Mouse (Mus musculus): ENCODE data around the gene Coq10a.

Gene Coq10a

DNA sequence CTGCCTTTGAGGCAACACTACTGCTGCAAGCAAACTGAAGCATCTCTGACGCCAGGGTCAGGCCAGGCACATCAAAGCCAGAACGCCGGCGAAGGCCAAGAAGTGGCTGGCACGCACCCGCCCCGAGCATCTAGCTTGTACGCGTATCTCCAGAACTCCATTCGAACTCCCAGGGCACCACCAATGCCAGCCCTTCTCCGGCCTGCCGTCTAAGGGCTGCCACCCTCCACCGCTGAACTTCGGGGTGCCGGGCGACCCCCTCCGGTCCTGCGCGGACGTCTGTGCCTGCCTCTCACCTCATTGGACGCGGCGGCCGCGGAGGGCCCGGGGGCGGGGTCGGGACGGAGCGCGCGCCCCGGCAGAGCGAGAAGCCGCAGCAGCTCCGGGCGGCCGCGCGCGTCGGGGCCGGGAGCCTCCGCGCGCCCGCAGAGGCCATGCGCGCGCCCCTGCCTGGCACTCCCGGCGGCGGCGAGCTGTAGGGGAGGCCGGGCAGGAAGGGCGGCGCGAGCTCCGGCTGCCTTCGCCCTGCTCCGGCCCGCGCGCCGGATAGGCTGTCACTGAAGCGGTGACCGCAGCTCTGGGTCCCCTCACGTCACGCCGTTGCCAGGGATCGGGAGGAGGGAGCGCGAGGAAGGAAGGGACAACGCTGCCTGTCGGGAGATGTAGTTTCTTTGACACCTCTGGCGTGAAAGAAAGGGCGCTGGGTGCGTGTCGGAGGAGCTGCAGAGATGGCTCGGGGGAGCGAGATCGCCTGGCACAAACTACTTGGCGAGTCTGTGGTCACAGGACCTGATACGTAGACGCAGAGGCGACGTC, at the start of gene Coq10a:
TSS of gene Coq10a (minus strand) at position 596 of the 816 bp plus-strand sequence.
- in situ Hi-C loops (cut with MboI, MseI) = loop anchor here (5.0 kb wide), 1 partner anchor 89 kb away; the partner anchor contains the start of gene Smarcc2

DNA sequence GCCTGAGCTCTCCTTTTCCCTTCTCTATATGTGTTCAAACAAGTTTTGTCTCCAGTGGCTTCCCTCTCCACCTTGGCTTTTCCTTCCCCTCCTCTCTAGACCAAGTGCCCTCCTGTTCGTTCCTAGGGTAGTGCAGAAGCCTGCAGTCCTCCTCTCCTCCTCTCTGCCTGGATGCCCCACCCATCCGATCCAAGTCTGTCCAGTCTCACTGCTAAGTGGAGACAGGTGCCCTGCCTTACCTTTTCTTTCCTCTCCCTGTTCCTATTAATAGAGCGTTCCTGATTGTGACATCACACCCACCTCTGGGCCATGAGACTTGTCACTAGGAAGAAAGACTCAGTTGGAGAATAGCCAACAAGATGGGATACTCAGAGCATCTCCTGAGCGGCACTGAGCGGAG, 46.1 kb upstream of the Coq10a start:
- in situ Hi-C loops (cut with MboI, MseI) = no loop called here

DNA sequence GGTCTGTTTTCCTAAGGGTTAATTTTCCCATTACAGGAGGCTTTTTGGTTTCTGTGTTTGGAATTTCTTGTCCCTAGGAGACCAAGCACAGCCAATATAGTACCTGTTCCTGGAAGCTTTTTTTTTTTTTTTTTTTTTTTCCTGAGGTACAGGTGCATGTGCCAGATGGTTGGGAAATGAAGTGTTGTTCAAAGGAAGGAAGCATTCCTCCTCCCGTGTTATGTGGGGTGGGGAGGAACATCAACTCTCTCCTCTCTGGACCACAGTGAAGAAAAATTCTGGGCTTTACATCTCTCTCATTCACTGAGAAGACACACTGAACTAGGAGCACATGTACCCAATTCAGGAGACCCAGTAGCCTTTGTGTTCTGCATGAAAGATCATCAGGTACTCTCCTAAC, 44.3 kb upstream of the Coq10a start:
- in situ Hi-C loops (cut with MboI, MseI) = no loop called here

DNA sequence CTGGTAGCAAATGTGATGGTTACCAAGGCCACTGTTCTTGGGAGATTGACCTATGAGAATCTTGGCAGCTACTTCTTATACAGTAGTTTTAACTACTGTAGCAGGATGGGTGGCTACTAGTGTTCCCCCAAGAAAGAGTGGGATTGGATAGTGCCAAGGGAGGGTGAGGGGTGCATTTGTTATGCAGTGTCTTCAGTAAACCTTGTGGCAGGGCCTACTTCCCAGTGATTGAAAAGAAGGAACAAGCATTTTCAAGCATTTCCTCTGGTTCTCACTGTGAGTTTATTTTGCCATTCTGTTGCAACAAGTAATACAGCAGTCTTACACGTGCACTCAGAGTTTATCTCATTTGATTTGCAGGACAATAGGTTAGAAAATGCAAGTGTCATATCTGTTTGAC, 43.8 kb upstream of the Coq10a start:
- in situ Hi-C loops (cut with MboI, MseI) = no loop called here

DNA sequence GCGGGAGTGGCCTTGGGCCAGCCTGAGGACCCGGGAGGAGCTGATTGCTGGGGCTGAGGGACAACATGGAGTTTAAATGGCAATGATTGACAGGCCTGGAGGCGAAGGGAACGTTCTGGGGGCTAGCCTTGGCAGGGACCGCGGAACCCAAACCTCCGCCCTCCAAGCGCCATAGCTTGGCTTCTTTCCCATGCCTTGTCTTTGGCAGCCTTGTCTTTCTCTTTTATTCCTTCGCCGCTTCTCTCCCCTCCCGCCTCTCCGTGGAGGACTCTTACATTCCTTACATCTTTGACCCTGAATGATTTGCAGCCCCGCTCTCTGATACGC, 43.2 kb upstream of the Coq10a start:
- in situ Hi-C loops (cut with MboI, MseI) = no loop called here

DNA sequence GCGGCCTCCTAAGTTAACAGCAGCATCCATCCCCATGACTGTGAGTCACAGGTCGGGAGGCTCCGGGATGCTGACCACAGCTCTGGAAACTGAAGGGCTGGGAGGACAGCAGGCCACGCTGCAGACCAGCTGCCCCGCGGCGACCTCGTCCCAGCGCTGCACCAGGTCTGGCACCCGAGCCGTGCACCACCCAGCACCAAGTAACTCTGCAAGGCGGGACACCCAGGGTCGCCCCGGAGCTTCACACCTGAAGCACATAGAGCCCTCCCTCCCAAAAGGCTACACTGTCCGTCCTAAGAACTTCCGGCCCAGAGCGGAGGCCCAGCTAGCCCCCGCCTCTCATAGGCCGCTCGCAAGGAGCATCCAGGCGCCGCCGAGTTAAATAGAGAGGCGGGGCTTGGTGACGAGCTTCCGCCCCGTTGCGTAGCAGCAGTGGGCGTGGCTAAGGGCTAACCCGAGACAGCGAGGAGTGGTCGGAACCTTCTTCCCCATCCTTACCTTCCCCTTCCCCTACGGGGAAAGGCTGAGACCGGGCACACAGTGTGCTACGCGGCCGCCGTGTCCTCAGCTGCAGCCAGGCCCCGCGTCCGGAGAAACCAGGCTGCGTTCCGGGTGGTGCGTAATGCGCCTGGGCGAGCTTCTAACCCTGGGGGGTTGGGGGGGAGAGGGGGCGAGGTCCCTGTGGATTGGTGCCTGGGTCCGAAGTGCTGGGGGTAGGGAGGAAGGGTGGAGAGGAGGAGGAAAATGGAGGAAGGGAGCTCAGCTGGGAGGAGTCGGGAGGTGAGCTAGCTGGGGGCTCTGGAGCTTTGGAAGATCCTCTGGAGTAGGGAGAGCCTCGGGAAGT, 42.6 kb upstream of the Coq10a start, which contains the start of the genes Nabp2 and Rnf41:
TSS of gene Nabp2 (minus strand) at position 282 of the 844 bp plus-strand sequence.
TSS of gene Rnf41 (plus strand) at position 447 of the 844 bp plus-strand sequence.
- in situ Hi-C loops (cut with MboI, MseI) = no loop called here

DNA sequence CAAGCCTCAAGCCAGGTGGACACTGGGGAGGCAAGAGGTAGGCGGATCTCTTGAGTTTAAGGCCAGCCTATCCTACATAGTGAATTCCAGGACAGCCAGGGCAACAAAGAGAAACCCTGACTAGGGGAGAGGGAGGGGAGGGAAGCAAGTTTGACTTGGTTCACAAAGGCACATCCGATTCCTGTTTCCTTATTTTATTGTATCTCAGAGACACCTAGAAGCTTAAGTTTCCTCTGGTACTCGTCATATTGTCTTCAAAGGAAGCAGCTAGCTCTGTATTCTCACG, 41.7 kb upstream of the Coq10a start:
- in situ Hi-C loops (cut with MboI, MseI) = no loop called here

DNA sequence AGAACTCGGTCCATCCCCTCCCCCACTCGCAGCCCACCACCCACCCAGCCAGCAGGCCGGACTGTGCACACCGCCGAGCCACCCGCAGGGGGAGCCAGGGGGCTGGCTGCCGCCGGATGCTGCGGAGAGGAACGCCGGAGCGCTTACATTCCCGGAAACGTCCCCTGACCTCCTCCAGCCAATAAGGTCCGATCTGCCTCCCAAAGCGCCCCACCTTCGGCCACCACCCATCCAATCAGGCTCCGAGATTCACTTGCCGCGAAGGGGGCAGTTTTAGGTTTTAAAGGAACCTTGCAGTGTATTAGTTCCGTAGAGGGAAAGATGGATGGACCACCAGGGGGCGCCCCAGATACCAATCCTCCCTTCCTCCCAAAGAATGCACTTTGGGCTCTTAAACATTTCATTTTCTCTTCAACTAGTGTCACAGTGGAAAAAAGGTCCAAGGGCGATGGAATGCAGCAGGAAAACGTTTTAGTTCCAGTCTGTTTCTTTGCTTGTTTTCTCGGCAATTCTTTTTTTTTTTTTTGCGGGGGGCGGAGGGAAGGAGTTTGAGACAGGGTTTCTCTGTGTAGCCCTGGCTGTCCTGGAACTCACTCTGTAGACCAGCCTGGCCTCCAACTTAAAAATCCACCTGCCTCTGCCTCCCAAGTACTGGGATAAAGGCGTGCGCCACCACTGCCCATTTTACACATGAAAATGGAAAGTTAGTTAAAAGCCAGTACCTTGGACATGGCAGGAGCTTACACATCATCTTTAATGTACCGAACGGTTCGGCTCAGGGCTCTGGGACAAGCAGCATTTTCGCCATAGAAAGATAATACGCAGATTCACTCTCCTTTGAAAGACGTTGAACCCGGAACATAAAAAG, 41.1 kb upstream of the Coq10a start:
- in situ Hi-C loops (cut with MboI, MseI) = loop anchor here (5.0 kb wide), 1 partner anchor 37 kb away; no protein-coding TSS in a partner anchor

DNA sequence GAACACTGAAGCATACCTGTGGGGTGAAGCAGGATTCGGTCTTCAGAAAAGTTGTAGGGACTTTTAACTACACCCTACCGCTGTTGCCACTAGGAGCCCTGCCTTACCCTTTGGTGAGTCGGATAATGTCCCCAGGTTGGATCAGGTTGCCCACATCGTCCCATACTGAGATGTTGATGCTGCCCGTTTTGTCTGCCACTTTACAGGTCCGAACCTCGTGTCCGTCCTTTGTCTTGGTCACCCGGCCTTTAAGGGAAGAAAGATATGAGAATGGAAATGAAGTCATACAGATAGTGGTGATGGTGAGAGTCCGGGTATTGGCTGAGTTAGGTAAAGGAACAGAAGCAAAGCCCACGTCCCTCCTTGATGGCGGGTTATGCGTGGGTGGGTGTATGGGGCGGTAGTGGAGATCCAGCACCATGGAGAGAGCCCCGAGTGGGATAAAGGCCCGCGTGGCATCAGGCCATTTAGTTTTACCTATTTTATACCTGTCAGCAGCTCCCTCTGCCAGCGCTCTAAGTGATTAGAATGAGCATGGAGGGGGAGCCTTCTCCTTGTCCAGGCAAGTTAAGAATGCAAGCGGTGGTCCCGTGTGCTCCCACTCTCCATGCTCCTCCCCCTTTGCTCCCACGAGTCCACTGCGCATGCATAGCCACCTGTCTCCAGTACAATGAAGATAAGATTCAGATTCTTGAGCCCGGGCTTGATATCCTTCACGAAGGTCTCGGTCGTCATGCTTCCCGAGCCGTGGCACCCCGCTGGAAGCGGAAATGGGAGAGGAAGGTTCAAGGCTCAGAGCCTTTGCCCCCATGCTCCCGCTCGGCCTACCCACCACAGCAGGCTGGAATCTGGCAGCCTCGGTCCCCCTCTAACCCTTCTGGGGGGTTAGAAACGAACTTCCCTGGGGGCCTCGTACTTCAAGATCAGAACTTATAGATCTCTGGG, 40.1 kb upstream of the Coq10a start:
- in situ Hi-C loops (cut with MboI, MseI) = loop anchor here (5.0 kb wide), 1 partner anchor 38 kb away; no protein-coding TSS in a partner anchor

DNA sequence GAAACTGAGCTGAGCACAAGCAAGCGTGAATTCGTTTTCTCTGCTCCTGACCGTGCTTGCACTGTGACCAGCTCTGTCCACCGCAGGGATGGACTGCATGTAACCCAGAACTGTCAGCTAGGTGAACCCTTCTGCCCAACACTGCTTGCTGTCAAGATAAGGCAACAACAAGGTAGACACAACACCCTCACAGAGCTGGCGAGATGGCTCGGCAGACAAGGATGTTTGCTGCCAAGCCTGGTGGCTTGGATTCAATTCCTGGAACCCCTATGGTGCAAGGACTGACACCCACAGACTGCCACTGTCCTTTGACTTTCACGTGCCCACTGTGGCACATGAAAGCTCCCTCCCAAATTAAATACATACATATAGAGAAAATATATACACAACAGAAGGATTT, 35.1 kb upstream of the Coq10a start:
- in situ Hi-C loops (cut with MboI, MseI) = no loop called here

DNA sequence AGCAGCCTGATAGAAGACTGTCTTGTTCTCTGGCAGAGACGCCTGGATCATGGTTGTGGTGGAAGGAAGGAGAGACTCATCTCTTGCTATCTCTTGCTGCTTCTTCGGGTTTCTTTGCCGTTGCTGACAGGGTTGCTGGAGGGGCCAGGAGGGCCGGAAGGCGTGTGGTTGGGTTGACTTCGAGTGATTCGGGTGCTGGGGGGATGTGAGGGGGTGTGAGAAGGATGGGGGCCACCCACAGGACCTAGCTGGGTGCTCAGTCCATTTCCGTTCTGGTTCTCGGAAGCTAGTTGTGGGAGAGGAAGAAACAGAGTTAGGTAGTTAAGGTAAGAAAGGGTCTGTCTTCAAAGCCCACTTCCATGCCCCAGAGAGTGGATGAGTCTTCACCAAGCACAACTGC, 32.8 kb upstream of the Coq10a start:
- in situ Hi-C loops (cut with MboI, MseI) = no loop called here

DNA sequence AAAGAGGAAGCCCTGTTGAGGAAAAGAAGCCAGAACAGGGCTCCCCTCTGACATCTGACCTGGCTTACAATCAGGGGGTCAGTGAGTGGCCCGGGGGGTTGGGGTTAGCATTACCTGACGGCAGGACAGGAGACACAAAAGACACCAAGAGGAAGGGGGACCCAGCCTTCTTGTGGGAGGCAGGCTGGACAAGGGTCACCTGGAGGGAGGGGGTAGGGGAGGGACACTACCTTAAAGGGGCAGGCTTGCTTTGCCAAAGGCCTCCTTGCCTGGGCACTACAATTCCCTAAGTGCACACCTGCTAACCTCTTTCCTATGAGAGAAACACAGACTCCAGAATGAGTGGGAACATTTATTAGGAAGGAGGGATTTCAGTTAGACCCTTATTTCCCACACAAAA, 32.3 kb upstream of the Coq10a start, which contains the start of gene Slc39a5:
TSS of gene Slc39a5 (minus strand) at position 174 of the 400 bp plus-strand sequence.
- in situ Hi-C loops (cut with MboI, MseI) = no loop called here

DNA sequence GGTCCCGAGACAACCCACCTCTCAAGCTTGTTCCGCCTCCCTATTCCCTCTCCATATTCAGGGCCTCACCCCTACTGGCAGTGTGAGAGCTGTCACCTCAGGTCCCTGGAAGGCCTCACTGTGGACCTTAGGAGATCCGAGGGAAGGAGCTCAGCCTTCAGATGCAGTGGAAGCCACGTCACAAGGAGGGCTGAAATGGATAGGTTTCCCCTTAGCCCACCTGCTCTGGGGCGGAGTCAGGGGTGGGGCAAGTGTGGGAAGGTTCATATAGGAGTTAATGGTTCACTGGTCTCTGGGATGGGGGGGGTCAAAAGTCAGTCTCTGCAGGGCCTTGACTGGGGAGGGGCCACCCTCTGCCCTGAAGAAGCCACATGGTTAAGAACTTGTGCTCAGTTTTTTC, 31.5 kb upstream of the Coq10a start:
- in situ Hi-C loops (cut with MboI, MseI) = no loop called here

DNA sequence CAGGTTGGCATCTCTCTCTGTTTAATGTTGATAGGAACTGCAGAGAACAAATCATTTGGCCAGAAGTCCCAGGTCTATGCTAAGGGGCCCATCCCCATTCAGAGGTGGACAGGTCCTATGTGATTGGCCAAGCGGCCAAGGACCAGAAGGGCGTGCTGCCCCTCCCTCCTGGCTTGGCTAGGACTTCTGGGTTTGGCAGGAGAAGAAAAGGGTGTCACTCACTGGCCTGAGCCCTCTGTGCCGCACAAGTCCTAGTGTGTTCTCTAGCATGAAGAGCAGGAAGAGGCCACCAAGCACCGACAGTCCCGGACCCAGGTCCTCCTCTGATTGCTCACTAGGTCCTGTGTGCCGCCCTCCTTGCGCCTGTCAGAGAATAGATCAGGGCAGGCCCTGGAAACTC, 28.7 kb upstream of the Coq10a start:
- in situ Hi-C loops (cut with MboI, MseI) = no loop called here

DNA sequence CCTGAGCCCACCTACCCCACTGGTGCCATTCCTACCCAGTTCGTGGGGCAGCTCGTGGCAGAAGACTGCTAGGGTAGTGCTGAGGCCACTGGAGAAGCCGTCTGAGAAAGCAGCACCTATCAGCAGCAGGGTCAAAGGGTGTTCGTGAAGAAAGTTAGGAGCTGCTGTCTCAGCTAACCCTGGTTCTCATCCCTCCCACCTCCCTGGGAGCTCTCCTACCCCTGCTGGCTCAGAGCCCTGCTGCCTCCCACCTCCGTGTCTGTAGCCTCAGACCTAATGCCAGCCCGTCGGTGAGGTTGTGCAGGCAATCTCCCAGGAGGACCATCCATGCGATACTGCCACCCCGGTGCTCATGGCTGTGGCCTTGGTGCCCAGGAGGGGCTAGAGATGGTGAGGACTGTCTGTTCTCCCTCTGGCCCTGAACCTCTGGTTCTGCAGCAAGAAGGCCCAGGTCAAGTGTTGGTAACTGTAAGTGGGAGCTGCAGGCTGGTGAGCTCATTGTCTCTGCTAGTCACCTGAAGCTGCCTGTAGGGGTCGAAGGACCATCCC, 28.0 kb upstream of the Coq10a start:
- in situ Hi-C loops (cut with MboI, MseI) = no loop called here

DNA sequence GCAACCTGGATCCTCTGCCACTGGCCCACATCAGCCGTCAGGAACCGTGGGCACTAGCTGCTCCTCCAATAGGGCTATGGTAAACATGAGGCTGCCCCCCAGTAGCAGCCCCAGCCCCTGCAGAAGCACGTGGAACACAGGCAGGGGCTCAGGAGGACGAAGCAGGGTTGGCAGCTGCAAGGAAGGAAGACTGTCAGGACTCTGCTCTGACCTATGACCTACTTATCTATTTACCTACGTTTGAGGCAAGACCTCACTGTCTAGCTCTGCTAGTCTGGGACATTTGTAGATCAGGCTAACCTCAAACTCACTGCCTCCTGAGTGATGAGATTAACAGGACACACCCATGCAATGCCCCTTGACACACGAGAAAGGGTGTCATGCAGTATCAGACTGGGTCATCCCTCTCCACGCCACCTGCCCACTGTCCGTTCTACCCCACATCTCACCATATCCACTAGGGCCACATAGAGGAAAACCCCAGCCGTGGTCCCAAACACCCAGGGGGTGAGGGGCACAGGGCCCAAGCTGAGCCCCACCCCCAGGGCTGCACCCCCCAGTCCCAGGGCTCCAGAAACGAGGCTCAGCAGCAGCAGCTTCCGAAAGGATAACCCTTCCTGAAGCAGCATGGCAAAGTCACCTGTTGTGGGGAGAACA, 27.3 kb upstream of the Coq10a start:
- in situ Hi-C loops (cut with MboI, MseI) = no loop called here

DNA sequence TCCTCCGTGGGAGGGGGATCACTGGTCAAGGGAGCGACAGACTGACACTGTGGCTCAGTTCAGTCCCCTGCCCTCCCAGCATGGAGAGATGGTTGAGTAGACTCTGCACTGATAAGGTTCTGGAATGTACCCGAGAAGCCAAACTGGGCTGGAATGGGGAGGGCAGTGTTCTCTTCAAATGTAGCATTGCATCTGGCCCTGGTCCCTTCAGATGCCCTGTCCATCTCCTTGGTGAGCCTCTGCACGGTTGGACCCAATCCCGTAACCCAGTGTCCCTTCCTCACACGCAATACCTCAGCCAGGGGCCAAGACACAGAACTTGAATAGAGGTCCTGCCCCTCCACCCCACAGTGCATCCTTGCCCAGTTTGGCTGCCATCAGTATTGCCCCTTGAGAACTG, 23.1 kb upstream of the Coq10a start:
- in situ Hi-C loops (cut with MboI, MseI) = no loop called here

DNA sequence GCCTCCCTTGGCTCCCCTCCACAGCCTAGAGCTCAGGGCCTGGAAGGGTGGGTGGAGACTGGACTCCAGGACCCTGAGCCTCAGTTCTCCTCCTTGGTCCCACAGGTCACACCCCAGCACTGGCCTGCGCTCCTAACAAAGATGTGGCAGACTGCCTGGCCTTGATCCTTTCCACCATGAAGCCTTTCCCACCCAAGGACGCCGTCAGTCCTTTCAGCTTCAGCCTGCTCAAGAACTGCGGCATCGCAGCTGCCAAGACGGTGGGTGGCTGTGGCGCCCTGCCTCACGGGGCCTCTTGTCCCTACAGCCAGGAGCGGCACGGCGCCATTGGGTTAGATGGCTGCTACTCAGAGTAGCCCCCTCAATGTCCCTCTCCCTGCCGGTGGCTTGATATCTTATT, 21.6 kb upstream of the Coq10a start:
- in situ Hi-C loops (cut with MboI, MseI) = no loop called here

DNA sequence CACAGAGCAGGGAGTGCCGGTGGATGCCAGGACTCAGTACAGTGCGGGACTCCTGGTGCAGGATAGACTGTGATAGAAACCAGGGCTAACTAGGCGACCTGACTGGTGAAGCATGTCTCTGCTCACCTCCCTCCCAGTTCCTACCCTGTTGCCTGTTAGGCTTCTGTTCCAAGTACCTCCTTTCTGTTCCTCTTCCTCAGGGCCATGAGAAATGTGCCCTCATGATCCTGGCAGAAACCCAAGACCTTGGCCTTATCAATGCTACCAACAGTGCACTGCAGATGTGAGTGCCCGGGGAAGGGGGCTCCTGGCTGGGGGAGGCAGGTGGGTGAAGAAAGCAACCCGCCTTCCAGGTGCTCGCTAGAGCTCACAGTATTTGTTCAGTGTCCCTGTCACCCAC, 20.8 kb upstream of the Coq10a start:
- in situ Hi-C loops (cut with MboI, MseI) = no loop called here

DNA sequence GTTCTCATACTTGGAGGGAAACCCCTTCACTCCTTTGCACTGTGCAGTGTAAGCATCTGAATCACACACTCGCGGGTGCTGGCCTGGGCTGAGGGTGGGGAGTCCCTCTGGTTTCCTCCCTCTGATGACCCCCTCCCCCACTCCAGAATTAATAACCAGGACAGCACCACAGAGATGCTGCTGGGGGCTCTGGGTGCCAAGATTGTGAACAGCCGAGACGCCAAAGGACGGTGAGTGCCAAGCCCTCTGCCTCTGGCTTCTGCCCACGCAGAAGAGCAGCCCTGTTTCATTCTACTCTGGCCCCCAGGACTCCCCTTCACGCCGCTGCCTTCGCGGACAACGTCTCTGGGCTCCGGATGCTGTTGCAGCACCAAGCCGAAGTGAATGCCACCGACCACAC, 20.1 kb upstream of the Coq10a start:
- in situ Hi-C loops (cut with MboI, MseI) = no loop called here

Data from regulatory T cell (primary cell).